Mouse (Mus musculus): ENCODE results near the gene Pank3.

- TF ChIP-seq CTCF (IDR thresholded peaks at IDR 0.05 in 2 of 3, conservative IDR thresholded peaks at IDR 0.05 in 1 of 3; ENCODE audit: control insufficient read depth in 1 of 3, insufficient read depth in 1 of 3, low read depth in 2 of 3, low read length in 3 of 3, poor library complexity in 1 of 3, severe bottlenecking in 1 of 3) (no peak), TBP (IDR thresholded peaks at IDR 0.05; ENCODE audit: low read depth, low read length) (no peak), ZNF384 (IDR thresholded peaks at IDR 0.05; ENCODE audit: low read depth, low read length) (no peak), MEF2A (IDR thresholded peaks at IDR 0.05; ENCODE audit: extremely low read depth, insufficient replicate concordance, low read depth, low read length, poor library complexity, severe bottlenecking) (no peak), EP300 (IDR thresholded peaks at IDR 0.05; ENCODE audit: low read depth in 1 of 2, low read length in 2 of 2) (no peak)
Observed at GRCm38 (mm10) chr11:35769746-35770437, 608 bp downstream of the Pank3 start.
